Mouse (Mus musculus): ENCODE data around the gene Cd69. TPM values are rescaled to one million over a fixed set of nuclear protein-coding genes. Genes with fewer than 3 reads are reported as not detected.

Gene Cd69
- not detected in 2 replicates for polyA plus RNA-seq (2012; ENCODE audit: insufficient read depth, insufficient read length, missing spikeins)

DNA sequence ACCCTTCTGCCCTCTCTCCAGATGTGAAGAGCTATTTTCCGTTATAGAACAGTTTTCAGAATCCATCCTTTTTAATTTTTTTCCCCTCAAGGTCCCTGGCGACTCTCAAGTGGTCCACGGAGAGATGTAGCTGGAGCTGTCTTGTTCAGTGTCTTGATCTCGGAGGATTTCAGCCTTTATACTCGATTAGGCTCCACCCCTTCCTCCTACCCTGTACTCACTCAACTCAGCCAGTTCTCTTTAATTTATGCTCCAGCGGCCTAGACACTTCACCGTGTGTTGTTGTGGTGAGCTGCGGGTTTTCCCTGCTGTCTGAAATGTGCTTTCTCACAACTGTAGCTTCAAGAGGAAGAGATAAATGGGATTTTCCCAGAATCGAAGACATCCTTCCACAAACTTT, at the start of gene Cd69:
Gene Cd69 (minus strand): TSS at position 217 of the 400 bp plus-strand sequence.
- H3K4me3 ChIP-seq (ENCODE audit: insufficient read depth, low read depth, low read length) = no peak within 1 kb of the TSS; the same call in 1 of the 2 replicates

DNA sequence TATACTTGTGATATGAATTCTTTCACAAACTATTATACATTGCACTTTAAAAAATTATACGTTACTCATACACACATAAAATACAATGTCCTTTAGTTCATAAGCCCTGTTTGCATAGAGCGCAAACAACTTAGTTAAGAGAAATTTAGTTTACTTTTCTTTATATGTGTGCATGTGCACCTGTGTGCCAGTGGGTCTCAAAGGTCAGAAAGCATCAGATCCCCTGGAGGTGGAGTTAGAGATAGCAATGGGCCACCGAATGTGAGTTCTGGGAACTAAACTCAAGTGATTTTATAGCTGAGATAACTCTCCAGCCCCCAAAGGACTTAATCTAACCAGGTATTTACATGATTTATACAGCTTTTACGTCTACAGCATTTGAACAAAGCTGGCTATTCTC, 44.1 kb upstream of the Cd69 start:
- no peaks in the 10 kb centered on the region for H3K4me1 ChIP-seq (ENCODE audit: control insufficient read depth, insufficient read depth, insufficient read length, low read length)
- no peak overlapping the region for H3K4me3 ChIP-seq (ENCODE audit: insufficient read depth, low read depth, low read length)
- no peak overlapping the region for H3K27ac ChIP-seq (replicated peaks; ENCODE audit: low read depth, low read length)

More for the DNA sequence above, at the start of gene Cd69:
- no peaks in the 10 kb centered on the region for H3K4me1 ChIP-seq (ENCODE audit: control insufficient read depth, insufficient read depth, insufficient read length, low read length)
- no peak within 1 kb of the TSS for H3K27ac ChIP-seq (replicated peaks; ENCODE audit: low read depth, low read length)

DNA sequence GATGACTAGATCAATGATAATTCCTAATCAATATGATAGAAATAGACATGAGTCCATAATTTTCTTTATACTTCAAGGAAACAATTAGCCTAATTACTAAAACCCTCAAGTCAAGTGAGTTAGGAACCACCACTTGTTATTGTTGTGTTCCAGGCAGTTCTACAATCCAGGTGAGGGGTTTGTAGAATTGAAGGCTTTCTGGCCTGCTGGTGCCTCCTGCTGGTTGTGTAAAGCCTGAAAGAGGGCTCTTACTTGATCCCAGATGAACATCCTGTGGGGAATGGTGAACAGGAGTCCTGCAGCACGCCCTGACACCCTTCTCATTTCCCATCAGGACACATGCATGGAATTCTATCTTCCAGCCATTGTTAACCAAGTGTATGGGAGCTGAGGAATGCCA, 43.2 kb upstream of the Cd69 start:
- Histone ChIP-seq H3K27ac (replicated peaks; ENCODE audit: low read depth, low read length) (no peak overlapping the region), H3K4me1 (ENCODE audit: control insufficient read depth, insufficient read depth, insufficient read length, low read length) (no peaks in the 10 kb centered on the region)

DNA sequence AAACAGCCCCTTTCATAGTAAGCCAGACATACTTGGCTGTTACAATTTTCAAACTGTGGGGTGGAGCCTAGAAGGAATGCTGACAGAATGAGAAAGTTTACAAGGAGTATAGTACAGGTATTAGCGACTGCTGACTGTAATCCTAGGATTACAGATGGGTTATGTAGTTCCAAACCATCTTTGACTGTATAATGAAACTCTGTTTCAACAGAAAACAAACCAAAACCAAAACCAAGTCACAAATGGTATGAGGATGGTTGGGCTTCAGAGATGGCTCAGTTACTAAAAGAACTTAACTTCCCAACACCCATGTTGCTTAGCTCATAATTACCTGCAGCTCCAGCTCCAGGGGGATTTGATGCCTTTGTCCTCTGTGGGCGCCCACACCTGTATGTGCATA, 41.2 kb upstream of the Cd69 start:
- H3K4me1 ChIP-seq (ENCODE audit: control insufficient read depth, insufficient read depth, insufficient read length, low read length) = no peaks in the 10 kb centered on the region
- H3K4me3 ChIP-seq (ENCODE audit: insufficient read depth, low read depth, low read length) = no peak overlapping the region
- no peak overlapping the region for H3K27ac ChIP-seq (replicated peaks; ENCODE audit: low read depth, low read length)

More for the DNA sequence above, 43.2 kb upstream of the Cd69 start:
- no peak overlapping the region for H3K4me3 ChIP-seq (ENCODE audit: insufficient read depth, low read depth, low read length)

DNA sequence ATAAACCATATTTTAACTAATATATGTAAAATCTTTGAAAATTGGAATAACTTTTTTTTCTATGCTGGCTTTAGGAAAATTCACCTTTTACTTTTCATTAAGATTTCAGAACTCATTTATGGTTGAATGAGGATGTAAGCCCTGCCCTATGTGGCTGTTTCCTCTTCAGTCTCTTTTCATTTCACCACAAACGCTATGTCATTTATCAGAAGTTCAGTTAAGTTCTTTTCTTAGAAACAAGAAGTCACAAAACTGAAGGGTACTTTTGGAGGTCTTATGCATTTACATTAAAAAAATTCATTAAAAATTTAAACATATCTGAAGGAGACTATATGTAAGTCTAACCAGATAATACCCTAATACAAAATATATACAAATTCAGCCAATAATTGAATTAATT, 40.5 kb upstream of the Cd69 start:
- Histone ChIP-seq H3K4me1 (ENCODE audit: control insufficient read depth, insufficient read depth, insufficient read length, low read length) (no peaks in the 10 kb centered on the region), H3K27ac (replicated peaks; ENCODE audit: low read depth, low read length) (no peak overlapping the region), H3K4me3 (ENCODE audit: insufficient read depth, low read depth, low read length) (no peak overlapping the region)

- Histone ChIP-seq H3K4me1 (ENCODE audit: control insufficient read depth, insufficient read depth, insufficient read length, low read length) (no peaks in the 10 kb centered on the region), H3K4me3 (ENCODE audit: insufficient read depth, low read depth, low read length) (no peak overlapping the region), H3K27ac (replicated peaks; ENCODE audit: low read depth, low read length) (no peak overlapping the region)
These were observed 39.5 kb upstream of the Cd69 start for GRCm38 (mm10) chr6:129314655-129315168.

- no peak overlapping the region for H3K27ac ChIP-seq (replicated peaks; ENCODE audit: low read depth, low read length)
- no peak overlapping the region for H3K4me3 ChIP-seq (ENCODE audit: insufficient read depth, low read depth, low read length)
- H3K4me1 ChIP-seq (ENCODE audit: control insufficient read depth, insufficient read depth, insufficient read length, low read length) = no peaks in the 10 kb centered on the region
These were observed 37.3 kb upstream of the Cd69 start for GRCm38 (mm10) chr6:129312499-129312898.

DNA sequence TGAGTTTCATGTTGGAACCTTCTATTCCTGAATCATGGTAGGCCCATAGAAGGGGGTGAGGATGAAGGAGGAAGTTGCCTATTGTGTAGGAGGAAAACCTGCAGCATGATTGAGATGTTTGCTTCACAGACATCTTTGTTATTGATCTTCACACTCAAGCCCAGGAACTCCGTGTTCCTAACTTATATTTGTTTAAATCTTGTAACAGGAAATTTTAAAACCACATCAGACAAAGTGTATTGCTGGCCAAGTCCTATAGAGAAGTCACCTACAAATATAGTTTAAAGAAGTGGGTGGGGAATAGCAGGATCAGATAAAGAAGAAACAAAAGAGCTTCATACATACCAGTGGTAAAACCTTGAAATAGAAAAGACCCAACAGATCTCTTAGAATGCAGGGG, 28.9 kb upstream of the Cd69 start:
- Histone ChIP-seq H3K27ac (replicated peaks; ENCODE audit: low read depth, low read length) (no peak overlapping the region), H3K4me1 (ENCODE audit: control insufficient read depth, insufficient read depth, insufficient read length, low read length) (no peaks in the 10 kb centered on the region)

GRCm38 (mm10) chr6:129288708-129289107, 13.5 kb upstream of the Cd69 start:
- no peak overlapping the region for H3K4me3 ChIP-seq (ENCODE audit: insufficient read depth, low read depth, low read length)
- H3K27ac ChIP-seq (replicated peaks; ENCODE audit: low read depth, low read length) = no peak overlapping the region
- H3K4me1 ChIP-seq (ENCODE audit: control insufficient read depth, insufficient read depth, insufficient read length, low read length) = no peaks in the 10 kb centered on the region

More for the DNA sequence above, 28.9 kb upstream of the Cd69 start:
- H3K4me3 ChIP-seq (ENCODE audit: insufficient read depth, low read depth, low read length) = no peak overlapping the region

DNA sequence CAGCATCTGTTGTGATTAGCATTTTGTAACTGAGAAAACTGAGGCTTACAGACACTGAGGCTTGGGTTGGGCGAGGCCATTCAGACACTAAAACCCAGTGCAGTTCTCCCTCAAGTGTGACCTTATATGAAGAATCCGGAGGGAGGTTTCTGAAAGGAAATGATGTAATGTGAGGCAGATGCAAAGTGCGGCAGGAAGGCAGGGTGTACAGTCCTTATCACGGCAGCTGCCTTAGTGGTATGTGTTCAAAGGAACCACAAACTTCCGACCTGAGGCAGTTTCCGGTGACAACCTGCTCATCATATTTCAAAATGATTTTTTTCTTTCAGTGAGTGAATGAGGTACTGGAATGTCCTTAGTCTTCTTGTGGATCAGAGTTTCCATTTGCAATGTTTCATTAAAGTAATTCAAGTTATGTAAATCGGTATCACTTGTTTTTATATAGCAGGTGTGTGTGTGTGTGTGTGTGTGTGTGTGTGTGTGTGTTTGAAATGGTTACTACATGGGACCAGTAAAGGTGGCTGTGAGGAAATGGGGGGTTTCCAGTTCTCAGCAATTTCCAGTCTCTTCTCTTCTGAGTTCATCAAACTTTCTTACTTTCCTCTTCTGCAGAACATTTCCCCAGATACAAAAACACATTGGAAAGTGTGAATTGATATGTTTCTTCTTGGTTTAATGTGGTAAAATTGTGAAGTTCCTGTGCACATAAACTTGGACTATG, 9.3 kb upstream of the Cd69 start:
- Histone ChIP-seq H3K4me1 (ENCODE audit: control insufficient read depth, insufficient read depth, insufficient read length, low read length) (no peaks in the 10 kb centered on the region), H3K4me3 (ENCODE audit: insufficient read depth, low read depth, low read length) (no peak overlapping the region), H3K27ac (replicated peaks; ENCODE audit: low read depth, low read length) (no peak overlapping the region)

DNA sequence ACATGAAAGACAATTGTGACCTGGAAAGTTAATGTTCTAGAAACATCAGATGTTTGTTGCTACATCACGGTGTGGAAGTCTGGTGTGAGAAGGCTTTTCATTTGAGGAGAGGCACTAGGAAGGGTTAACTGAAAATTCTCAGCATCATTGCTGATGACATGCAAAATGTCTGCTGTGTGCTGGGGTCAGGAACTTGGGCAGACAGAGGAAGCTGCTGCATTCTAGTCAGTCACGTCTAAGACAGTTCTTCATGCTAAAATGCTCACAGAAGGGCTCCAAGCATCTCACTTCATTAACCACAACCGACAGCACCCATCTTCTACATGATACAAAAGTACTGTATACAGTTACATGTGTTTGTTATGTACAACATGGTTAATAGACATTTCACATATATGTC, 8.0 kb upstream of the Cd69 start:
- Histone ChIP-seq H3K4me3 (ENCODE audit: insufficient read depth, low read depth, low read length) (no peak overlapping the region), H3K4me1 (ENCODE audit: control insufficient read depth, insufficient read depth, insufficient read length, low read length) (no peaks in the 10 kb centered on the region), H3K27ac (replicated peaks; ENCODE audit: low read depth, low read length) (no peak overlapping the region)

- no peak overlapping the region for H3K27ac ChIP-seq (replicated peaks; ENCODE audit: low read depth, low read length)
- H3K4me3 ChIP-seq (ENCODE audit: insufficient read depth, low read depth, low read length) = no peak overlapping the region
- H3K4me1 ChIP-seq (ENCODE audit: control insufficient read depth, insufficient read depth, insufficient read length, low read length) = no peaks in the 10 kb centered on the region
These were observed 1.2 kb upstream of the Cd69 start for GRCm38 (mm10) chr6:129276483-129276882.

DNA sequence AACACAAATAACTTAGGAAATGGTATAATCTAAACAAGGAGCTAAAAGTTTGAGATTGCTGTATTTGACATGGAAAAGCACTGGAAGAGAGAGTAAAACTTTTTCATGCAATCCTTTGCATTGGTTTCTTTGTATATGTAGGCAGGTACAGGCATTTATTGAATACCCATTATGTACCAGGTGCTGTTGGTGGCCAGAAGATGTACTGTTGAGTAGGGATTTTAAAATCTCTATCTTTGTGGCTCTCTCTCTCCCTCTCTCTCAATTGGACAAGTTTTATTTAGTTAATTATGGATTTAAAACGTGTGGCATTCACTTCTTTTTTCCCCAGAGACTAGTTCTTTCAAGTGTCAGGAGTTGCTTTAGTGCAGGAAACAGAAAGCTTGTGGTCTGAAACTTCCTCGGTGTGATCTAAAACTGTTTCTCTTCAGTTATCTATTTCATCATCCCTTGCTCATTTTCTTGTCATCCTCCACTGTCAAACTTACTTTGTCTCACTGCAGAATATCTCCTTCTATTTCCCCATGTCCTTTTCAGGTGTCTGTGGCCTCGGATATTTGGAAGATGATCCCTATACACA, 478 bp upstream of the Cd69 start:
- Histone ChIP-seq H3K4me3 (ENCODE audit: insufficient read depth, low read depth, low read length) (no peak overlapping the region), H3K4me1 (ENCODE audit: control insufficient read depth, insufficient read depth, insufficient read length, low read length) (no peaks in the 10 kb centered on the region), H3K27ac (replicated peaks; ENCODE audit: low read depth, low read length) (no peak overlapping the region)

- H3K4me1 ChIP-seq (ENCODE audit: control insufficient read depth, insufficient read depth, insufficient read length, low read length) = no peaks in the 10 kb centered on the region
- H3K27ac ChIP-seq (replicated peaks; ENCODE audit: low read depth, low read length) = no peak overlapping the region
- no peak overlapping the region for H3K4me3 ChIP-seq (ENCODE audit: insufficient read depth, low read depth, low read length)
These were observed 760 bp downstream of the Cd69 start for GRCm38 (mm10) chr6:129274476-129274875.

- Histone ChIP-seq H3K4me3 (ENCODE audit: insufficient read depth, low read depth, low read length) (no peak overlapping the region), H3K27ac (replicated peaks; ENCODE audit: low read depth, low read length) (no peak overlapping the region)
These were observed 1.6 kb downstream of the Cd69 start for GRCm38 (mm10) chr6:129273662-129274061.

More at GRCm38 (mm10) chr6:129273662-129274061, 1.6 kb downstream of the Cd69 start:
- H3K4me1 ChIP-seq (ENCODE audit: control insufficient read depth, insufficient read depth, insufficient read length, low read length) = no peaks in the 10 kb centered on the region

Measured in brown adipose tissue, adult 24 weeks (tissue).